Mouse (Mus musculus): Measurements from ENCODE around the gene Naaladl2.

DNA sequence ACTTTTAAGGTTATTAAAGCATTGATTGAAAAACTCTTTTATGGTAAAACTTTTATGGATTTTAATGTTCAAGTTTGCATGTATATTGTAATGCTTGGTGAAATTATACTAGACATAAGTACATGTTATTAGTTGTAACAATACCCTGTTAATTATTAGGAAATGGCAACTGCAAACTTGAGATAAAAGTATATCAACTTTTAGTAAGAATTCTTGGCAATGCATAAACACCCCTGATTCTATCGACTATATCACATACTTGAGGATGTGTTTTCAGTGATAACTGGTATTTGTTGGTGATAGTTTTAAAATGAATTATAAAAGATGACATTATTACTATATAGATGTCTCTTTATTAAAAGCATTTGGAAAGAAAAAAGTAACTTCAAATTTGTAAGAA, 1017.9 kb downstream of the Naaladl2 start:
- TF ChIP-seq GATA1 (IDR thresholded peaks at IDR 0.05; ENCODE audit: borderline replicate concordance, low read length) (no peak), FLI1 (IDR thresholded peaks at IDR 0.05; ENCODE audit: low read length) (no peak)
